Mouse (Mus musculus) small intestine, adult 2 months (tissue): ENCODE measurements at regions not wholly inside any gene's neighbourhood (a gene's known extent, or its start where the extent isn't known, plus 50 kb on each side); places are given as distances from the start of the nearest gene placed in this dataset.

ENCODE experiments used
- CTCF ChIP-seq: fragments of 200-500 bp; IDR thresholded peaks from 2 replicates; pipeline ENCODE4 v1.5.1; 2012; ENCODE audit warnings: low read depth, mild to moderate bottlenecking, control low read depth, inconsistent platforms, low read length, moderate library complexity, mixed read lengths; ENCODE audit not compliant: insufficient replicate concordance, insufficient read length; ENCODE audit errors: extremely low read depth
- POLR2A ChIP-seq: fragments of 200-500 bp; IDR thresholded peaks from 2 replicates; pipeline ENCODE4 v1.6.1; 2012; ENCODE audit warnings: low read depth, mild to moderate bottlenecking, control low read depth, inconsistent platforms, low read length, moderate library complexity

DNA sequence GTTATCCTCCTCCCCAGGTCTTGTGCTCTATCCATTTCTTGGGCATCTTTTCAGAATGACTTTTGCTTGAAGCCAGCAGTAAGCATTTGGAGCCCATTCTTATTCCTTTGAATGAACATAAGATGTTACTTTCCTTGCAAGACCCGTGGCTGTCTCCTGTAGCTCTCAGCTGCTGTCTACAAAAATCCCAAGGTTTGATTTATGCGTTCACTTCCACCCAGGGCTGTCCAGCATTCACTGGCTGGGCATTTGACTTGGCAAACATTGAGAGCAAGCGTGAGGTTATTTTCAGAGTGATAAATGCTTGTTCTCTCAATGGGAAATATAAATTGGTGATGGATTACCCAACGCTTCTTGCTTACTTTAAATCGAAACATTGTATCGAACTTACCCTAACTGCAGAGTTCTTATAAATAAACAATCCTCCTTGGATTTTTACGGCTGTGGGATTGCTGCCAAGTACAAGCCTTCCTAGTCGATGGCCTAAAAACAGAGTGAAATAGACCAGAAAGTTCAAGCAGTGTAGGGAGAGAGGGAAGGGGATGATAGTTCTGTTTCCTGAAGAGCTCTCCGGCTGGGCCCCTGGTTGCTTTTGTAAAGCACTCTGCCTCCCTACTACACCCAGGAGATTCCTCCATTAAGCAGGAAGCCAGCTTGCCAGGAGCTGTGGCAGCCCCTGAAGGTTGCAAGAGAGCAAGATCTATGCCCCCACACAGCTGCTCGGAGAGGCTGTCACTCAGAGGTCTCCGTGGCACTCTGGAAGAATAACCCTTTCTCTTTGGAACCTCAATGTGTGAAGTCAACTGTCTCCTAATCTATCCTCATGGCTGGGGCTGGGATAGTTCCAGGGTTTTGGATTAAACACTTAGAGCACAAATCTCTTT lies 210.1 kb downstream of the Mex3b start:
- TF ChIP-seq CTCF (no peak), POLR2A (no peak)
